Mouse (Mus musculus): ENCODE measurements around the gene Mst1.
A peak's percentile ranks its signal among the peaks of the same experiment; 100 is the strongest.

The Mst1 gene

GRCm38 (mm10) chr9:108099619-108100018, 19.4 kb downstream of the Mst1 start:
- DNase-seq (ENCODE audit: low spot score), result no peak

GRCm38 (mm10) chr9:108104766-108105548, 24.7 kb downstream of the Mst1 start:
- DNase-seq (ENCODE audit: low spot score), result no peak

DNA sequence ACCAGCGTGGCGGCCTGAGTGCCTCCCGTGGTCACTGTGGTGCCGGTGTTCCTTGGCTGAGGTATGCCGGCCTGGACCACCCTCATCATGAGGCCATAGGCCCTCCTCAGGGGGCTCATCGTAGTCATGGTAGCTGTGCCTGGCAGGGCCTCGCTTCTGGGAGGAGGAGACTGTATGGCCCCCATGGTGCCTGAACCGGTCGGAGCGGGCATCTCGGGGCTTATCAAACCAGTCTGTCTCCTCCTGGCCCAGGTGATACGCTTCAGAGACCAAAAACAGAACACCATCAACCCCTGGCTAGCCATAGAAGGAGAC, 25.3 kb downstream of the Mst1 start:
- DNase-seq (ENCODE audit: low spot score), result no peak

DNA sequence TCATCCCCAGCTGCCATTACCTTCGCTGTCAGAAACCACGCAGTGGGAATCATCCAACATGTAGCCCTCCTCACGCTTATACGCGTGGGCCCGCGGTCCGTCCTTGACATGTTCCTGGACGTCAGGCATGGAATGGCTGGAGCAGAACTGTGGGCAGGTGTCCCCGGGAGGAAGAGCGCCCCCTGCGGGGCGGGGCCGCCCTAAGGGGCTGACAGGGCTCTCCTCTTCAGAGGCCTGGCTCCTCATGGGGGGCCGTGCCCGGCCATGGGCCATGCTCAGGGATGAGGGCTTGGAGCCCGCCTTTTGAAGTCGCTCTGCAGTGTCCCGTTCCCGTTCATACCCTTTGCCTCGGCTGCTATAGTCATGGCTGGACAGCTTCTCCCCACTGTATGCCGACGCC, 25.9 kb downstream of the Mst1 start:
- DNase-seq (ENCODE audit: low spot score), result no peak

GRCm38 (mm10) chr9:108107867-108108266, 27.6 kb downstream of the Mst1 start:
- DNase-seq (ENCODE audit: low spot score), result no peak

DNA sequence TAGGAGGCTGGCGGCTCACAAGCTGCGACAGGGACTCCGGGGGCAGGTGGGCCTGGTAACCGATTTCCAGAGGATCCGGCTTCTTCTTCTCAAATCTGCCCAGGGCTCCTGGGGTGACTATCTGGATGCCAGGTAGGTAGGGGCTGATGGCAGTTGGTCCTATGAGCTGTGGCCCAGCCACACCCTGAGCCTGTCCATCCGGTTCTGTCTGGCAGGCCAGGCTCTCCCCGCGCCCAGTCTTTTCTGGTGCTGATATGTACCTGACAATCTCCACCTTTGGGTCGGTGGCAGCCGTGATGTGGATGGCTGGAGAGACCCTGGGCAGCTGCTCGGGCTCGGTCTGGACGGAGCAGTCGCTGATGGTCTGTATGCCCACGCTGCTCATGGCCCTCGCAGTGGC, 29.9 kb downstream of the Mst1 start:
- DNase-seq (ENCODE audit: low spot score), result no peak

DNA sequence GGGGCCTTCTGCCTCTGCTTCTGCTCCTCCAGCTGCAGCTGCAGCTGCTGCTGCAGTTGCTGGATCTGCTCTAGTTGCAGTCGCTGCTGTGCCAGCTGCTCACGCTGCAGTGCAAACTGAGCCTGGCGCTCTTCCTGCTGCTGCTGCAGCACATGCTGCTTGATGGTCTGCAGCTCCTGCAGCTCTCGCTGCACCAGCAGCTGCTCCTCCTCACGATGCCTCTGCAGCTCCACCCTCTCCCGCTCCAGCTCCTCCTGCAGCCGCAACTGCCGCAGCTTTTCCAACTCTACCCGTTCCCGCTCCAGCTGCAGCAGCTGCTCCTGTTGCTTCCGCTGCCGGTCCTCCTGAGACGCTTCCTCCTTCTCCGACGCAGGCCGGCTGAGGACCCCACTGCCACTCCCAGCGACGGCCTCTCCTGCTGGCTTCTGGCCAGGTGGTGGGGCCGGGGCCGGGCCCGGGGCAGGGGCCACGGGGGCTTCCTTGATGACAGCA, 30.9 kb downstream of the Mst1 start:
- no peak for DNase-seq (ENCODE audit: low spot score)

DNA sequence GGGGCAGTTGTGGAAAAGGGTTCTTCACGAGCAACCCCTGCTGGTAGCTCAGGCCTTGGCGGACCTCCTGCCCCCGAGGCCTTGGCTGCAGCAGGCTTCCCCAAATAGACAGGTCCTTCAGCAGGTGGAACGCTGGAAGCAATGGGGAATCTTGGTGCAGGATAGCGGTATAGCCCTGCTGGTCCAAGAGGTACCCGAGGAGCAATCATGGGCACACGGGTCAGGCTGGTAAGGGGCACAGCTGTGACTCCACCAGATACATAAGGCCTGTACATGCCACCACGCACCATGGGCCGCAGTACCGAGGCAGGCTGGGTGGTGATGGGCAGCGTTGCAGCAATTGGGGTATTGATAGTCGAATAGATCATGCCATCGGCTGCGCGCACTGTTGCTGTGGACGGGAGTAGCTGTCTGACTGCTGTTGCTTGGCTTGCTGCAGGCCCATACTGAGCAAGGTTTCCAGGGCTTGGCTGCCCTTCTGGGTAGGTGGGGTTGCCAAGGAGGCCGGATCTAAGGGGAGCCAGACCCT, 31.4 kb downstream of the Mst1 start:
- DNase-seq (ENCODE audit: low spot score), result no peak

DNA sequence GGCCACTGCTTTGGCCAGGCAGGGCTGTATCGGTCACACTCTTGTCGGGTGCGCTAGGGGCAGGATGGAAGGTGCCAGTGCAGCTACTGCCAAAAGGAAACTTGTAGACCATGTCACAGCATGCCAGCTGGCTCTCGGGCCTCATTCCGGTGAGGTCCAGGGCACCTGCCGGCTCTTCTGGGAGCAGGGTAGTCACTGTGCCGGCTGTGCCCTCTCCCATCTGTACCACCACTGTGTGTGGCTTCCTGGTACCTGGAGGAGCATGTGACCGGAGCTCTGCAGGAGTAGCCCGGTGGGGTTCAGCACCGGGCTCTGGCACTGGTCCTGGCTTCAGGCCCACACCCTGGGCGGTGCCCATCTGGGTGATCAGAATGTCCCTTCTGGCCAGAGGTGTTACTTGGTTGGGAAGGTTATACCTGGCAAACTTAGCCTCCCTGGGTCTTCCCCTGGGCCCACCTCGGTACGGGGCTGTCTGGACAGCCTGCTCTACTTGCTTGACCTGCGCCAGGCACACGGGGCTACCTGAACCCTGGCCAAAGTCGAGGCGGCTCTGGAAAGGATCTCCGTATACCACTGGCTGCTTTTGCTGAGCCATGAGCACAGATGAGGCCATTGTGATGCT, 32.6 kb downstream of the Mst1 start:
- DNase-seq (ENCODE audit: low spot score), result no peak

DNA sequence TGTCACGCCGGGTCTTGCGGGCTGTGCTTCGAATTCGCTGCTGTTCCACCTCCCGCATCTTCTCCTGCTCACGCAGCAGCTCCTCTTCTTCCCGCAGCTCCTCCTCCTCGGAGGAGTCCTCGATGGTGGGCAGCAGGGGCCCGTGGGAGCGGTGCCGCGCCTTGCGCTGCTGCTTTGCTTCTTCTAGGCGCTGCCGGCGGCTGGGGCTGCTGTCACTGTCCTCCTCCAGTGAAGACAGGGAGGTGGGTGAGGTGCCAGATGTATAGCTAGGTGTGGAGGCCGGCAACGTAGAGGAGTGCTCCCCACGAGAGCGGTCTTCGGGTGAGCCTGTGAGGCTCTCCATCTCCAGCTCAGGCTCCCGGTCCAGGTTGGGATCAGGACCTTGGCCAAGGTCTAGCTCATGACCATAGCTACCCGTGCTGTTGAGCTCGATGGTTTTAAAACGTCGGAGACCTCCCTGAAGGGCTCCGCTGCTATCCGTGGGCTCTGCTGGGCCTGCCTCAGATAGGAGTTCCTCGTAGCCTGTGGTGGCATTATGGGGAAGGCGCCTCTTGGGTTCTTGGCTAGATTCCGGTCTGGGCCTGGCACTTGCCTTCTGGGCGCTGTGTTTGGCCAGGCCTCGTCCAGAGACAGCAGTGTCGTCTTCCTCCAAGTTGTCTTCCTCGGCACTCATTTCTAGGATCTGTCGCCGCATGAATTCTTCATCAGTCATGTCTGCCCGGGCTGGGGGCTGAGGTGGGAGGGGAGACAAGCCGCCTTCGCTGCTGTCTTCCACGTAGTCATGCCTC, 35.2 kb downstream of the Mst1 start:
- no peak for DNase-seq (ENCODE audit: low spot score)

GRCm38 (mm10) chr9:108117143-108117542, 36.9 kb downstream of the Mst1 start:
- no peak for DNase-seq (ENCODE audit: low spot score)

- DNase-seq (ENCODE audit: low spot score), result no peak
Measured at GRCm38 (mm10) chr9:108119891-108120411, 39.7 kb downstream of the Mst1 start.

- peak; percentile 27 for DNase-seq (ENCODE audit: low spot score)
Measured at GRCm38 (mm10) chr9:108120671-108121070, 40.4 kb downstream of the Mst1 start.

DNA sequence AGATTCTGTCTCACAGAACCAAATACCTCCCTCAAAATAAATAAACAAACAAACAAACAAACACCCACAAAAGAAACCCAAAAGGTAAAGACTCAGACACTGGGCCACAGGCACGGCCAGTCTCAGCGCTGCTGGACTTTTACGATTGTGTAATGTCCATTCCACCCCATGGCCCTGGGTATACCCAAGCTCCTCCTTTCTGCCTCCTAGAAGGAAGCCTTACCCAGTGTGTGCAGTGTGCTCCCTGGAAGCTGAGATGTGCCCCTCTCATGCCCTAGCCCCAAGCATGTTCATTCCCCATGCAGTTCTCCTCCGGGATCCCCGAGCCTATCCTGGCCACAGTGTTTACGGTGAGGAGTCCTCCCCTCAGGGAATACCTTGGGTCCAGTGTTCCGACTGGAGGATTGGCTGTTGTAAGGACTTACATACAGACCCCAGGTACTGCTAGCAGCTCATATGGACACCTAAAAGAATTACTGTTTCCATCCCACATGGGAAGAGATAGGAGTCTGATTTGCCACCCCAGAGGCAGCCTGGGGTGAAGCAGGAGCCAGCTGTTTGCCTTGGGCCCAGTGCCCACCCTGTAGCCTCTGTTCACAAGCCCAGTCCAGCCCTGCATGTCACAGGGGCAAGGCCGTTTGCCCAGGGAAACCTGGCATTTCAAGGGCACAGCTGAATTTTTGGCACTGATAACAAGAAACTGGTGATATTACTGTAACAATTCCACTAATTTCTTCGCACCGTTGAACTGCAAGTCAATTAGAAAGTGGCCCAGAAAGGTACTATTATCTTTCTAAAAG, 41.1 kb downstream of the Mst1 start:
- DNase-seq (ENCODE audit: low spot score), result no peak

GRCm38 (mm10) chr9:108123916-108124315, 43.7 kb downstream of the Mst1 start:
- DNase-seq (ENCODE audit: low spot score), result no peak

GRCm38 (mm10) chr9:108125731-108126130, 45.5 kb downstream of the Mst1 start:
- no peak for DNase-seq (ENCODE audit: low spot score)

- DNase-seq (ENCODE audit: low spot score), result no peak
Measured at GRCm38 (mm10) chr9:108126436-108127180, 46.4 kb downstream of the Mst1 start.

DNA sequence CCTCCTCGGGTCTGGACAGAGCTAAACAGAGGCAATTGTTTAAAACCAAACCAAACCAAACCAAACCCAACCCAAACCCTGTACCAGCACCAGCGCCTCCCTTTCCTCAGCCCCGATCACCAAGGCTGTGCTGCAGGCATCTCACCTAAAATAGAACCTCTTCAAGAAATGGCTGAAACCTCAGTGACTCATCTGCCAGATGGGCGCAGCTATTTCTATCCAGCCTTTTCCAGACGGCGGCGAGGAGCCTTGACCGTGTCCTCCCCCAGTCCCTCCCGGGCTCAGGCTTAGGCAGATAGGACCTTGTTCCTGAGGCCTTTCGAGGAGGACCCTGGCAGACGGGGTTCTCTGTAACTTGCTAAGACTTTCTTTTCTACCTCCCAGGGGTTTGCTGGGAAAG, 48.0 kb downstream of the Mst1 start:
- DNase-seq (ENCODE audit: low spot score), result no peak

GRCm38 (mm10) chr9:108129042-108129948, 49.1 kb downstream of the Mst1 start:
- no peak for DNase-seq (ENCODE audit: low spot score)

- no peak for DNase-seq (ENCODE audit: low spot score)
Measured at GRCm38 (mm10) chr9:108131502-108131901, 51.3 kb downstream of the Mst1 start.
